Mouse (Mus musculus): Measurements from ENCODE around the gene Dpp6. TPM values are rescaled to one million over a fixed set of nuclear protein-coding genes. Genes with fewer than 3 reads are reported as not detected.

Gene Dpp6
- total and polyA plus RNA-seq, 3 experiments, result not detected

GRCm38 (mm10) chr5:27402616-27403015, 585.6 kb downstream of the Dpp6 start:
- Histone ChIP-seq H3K4me1 (ENCODE audit: control insufficient read depth in 1 of 2, insufficient read depth in 2 of 2, low read length in 2 of 2) (no peaks in the 10 kb centered on the region), H3K27ac (ENCODE audit: control insufficient read depth, low read depth, low read length) (no peak overlapping the region), H3K4me3 (ENCODE audit: control insufficient read depth in 1 of 2, insufficient read depth in 1 of 2, low read depth in 2 of 2, low read length in 2 of 2) (no peak overlapping the region), H3K36me3 (ENCODE audit: control insufficient read depth in 1 of 2, insufficient read depth in 2 of 2, low read length in 2 of 2) (no peaks in the 10 kb centered on the region), H3K9me3 (replicated peaks; ENCODE audit: insufficient read depth, low read length) (no peaks in the 10 kb centered on the region), H3K9ac (ENCODE audit: control insufficient read depth, low read depth, low read length, poor library complexity, severe bottlenecking) (no peak overlapping the region), H3K79me2 (ENCODE audit: control insufficient read depth, insufficient read depth, low read length, poor library complexity) (no peaks in the 10 kb centered on the region; the same call in 1 of the 2 replicates), H3K27me3 (ENCODE audit: control insufficient read depth in 1 of 2, insufficient read depth in 2 of 2, low read length in 2 of 2) (no peaks in the 10 kb centered on the region)
- no peak for TF ChIP-seq POLR2A (IDR thresholded peaks at IDR 0.05; ENCODE audit: control insufficient read depth in 1 of 2, insufficient read depth in 1 of 2, low read depth in 1 of 2, low read length in 2 of 2, poor library complexity in 1 of 2)
- TF ChIP-seq TCF12 (IDR thresholded peaks at IDR 0.05; ENCODE audit: low read depth, low read length), result no peak
- no peak for TF ChIP-seq HCFC1 (IDR thresholded peaks at IDR 0.05; ENCODE audit: low read depth, low read length)
- no peak for TF ChIP-seq POLR2AphosphoS2 (IDR thresholded peaks at IDR 0.05; ENCODE audit: low read length)
- TF ChIP-seq RAD21 (IDR thresholded peaks at IDR 0.05; ENCODE audit: low read depth, low read length), result no peak
- TF ChIP-seq ZKSCAN1 (IDR thresholded peaks at IDR 0.05; ENCODE audit: low read depth, low read length), result no peak
- no peak for TF ChIP-seq NELFE (IDR thresholded peaks at IDR 0.05; ENCODE audit: low read depth, low read length)
- no peak for TF ChIP-seq ELF1 (IDR thresholded peaks at IDR 0.05; ENCODE audit: low read depth, low read length)
- no peak for TF ChIP-seq TAL1 (IDR thresholded peaks at IDR 0.05; ENCODE audit: low read length)
- no peak for TF ChIP-seq MAZ (IDR thresholded peaks at IDR 0.05; ENCODE audit: low read depth, low read length)
- TF ChIP-seq MYC (IDR thresholded peaks at IDR 0.05; ENCODE audit: low read depth, low read length), result no peak
- TF ChIP-seq CHD1 (IDR thresholded peaks at IDR 0.05; ENCODE audit: low read depth, low read length), result no peak
- no peak for TF ChIP-seq ETS1 (IDR thresholded peaks at IDR 0.05; ENCODE audit: low read depth, low read length)
- TF ChIP-seq MYB (IDR thresholded peaks at IDR 0.05; ENCODE audit: low read depth, low read length), result no peak
- no peak for TF ChIP-seq BHLHE40 (IDR thresholded peaks at IDR 0.05; ENCODE audit: borderline replicate concordance, low read depth, low read length)
- DNase-seq (ENCODE audit: low read depth, low spot score), result no peak

GRCm38 (mm10) chr5:27408854-27409253, 591.9 kb downstream of the Dpp6 start:
- no peaks in the 10 kb centered on the region for H3K4me1 ChIP-seq (ENCODE audit: control insufficient read depth in 1 of 2, insufficient read depth in 2 of 2, low read length in 2 of 2)
- no peak overlapping the region for H3K27ac ChIP-seq (ENCODE audit: control insufficient read depth, low read depth, low read length)
- no peaks in the 10 kb centered on the region for H3K79me2 ChIP-seq (ENCODE audit: control insufficient read depth, insufficient read depth, low read length, poor library complexity)
- H3K9me3 ChIP-seq (replicated peaks; ENCODE audit: insufficient read depth, low read length), result no peaks in the 10 kb centered on the region
- H3K4me3 ChIP-seq (ENCODE audit: control insufficient read depth in 1 of 2, insufficient read depth in 1 of 2, low read depth in 2 of 2, low read length in 2 of 2), result no peak overlapping the region
- H3K36me3 ChIP-seq (ENCODE audit: control insufficient read depth in 1 of 2, insufficient read depth in 2 of 2, low read length in 2 of 2), result no peaks in the 10 kb centered on the region
- TF ChIP-seq MXI1 (IDR thresholded peaks at IDR 0.05; ENCODE audit: low read depth, low read length), result no peak
- TF ChIP-seq USF2 (IDR thresholded peaks at IDR 0.05; ENCODE audit: borderline replicate concordance in 1 of 2, insufficient read depth in 1 of 2, low read depth in 1 of 2, low read length in 2 of 2), result no peak
- TF ChIP-seq POLR2AphosphoS5 (IDR thresholded peaks at IDR 0.05; ENCODE audit: borderline replicate concordance, low read depth, low read length), result no peak
- TF ChIP-seq NRF1 (IDR thresholded peaks at IDR 0.05; ENCODE audit: insufficient read depth, low read depth, low read length, poor library complexity, severe bottlenecking), result no peak
- no peak overlapping the region for H3K9ac ChIP-seq (ENCODE audit: control insufficient read depth, low read depth, low read length, poor library complexity, severe bottlenecking)
- H3K27me3 ChIP-seq (ENCODE audit: control insufficient read depth in 1 of 2, insufficient read depth in 2 of 2, low read length in 2 of 2), result no peaks in the 10 kb centered on the region
- DNase-seq (ENCODE audit: low read depth, low spot score), result no peak

Data from MEL (cell line).